ENCODE assay signal across 15 mouse cellular contexts in the genomic region with DNA sequence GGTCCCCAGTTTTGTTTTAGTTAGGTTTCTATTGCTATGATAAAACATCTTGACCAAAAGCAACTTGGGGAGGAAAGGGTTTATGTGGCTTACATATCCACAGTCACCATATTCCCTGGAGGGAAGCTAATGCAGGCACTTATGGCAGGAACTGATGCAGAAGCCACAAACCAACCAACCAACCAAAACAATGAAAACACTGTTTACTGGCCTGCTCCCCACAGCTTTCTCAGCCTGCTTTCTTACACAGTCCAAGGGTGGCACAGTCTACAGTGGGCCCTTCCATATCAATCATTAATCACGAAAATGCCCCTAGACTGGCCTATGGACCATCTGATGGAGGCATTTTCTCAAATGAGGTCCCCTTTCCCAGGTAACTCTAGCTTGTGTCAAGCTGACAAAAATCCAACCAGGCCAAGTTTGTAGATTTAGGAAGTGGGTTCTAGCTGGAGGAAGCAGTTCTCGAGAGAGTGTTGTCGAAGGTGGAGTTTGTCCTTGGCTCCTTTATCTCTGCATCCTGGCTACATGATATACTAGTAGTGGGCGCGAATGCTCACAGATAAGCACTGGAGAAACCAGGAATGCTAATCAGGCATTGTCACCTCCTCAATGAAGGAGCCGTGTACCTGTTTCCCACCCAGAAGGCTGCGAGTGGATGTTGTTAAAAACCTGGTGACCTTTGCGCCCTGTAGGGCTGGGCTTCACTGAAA. TPM values are rescaled to one million over a fixed set of nuclear protein-coding genes. Genes with fewer than 3 reads are reported as not detected.
"Had no signal": no experiment of that assay in that cellular context is flagged by ENCODE, and none has a peak within 500 bp of the region (broad histone marks: within the 10 kb centered on the region; RNA-seq: fewer than 3 reads in every experiment).

No protein-coding gene starts in this region.

- ATAC-seq: intestine, embryonic 15.5 days; midbrain, embryonic 16.5 days had no signal

- H3K27me3 ChIP-seq: intestine, embryonic 15.5 days; limb, embryonic 15.5 days; megakaryocyte, embryonic 14.5 days; midbrain, embryonic 12.5 days had no signal

- H3K4me3 ChIP-seq: intestine, embryonic 15.5 days; left cerebral cortex, adult 2 months; limb, embryonic 15.5 days; megakaryocyte, embryonic 14.5 days; midbrain, embryonic 12.5 days had no signal

- DNase-seq: kidney, adult 8-10 months; kidney, postnatal 25 days; lung, embryonic 14.5 days; lung, postnatal 10 days; thymus, postnatal 4 days had no signal

- H3K9ac ChIP-seq: intestine, embryonic 15.5 days; limb, embryonic 15.5 days; lung, embryonic 14.5 days; midbrain, embryonic 12.5 days had no signal

- H3K27ac ChIP-seq: intestine, embryonic 15.5 days; left cerebral cortex, adult 2 months; limb, embryonic 15.5 days; macrophage; midbrain, embryonic 12.5 days; stomach, postnatal 0 days had no signal

- H3K4me2 ChIP-seq: intestine, embryonic 15.5 days; limb, embryonic 15.5 days; lung, embryonic 14.5 days; midbrain, embryonic 12.5 days had no signal

- H3K4me1 ChIP-seq: intestine, embryonic 15.5 days; limb, embryonic 15.5 days; midbrain, embryonic 12.5 days had no signal

- H3K9me3 ChIP-seq: intestine, embryonic 15.5 days; limb, embryonic 15.5 days had no signal

- H3K36me3 ChIP-seq: limb, embryonic 15.5 days had no signal

RNA-seq across cellular contexts. Expression of gene Ifnk, which starts 35.9 kb away (rescaled TPM):
- polyA plus RNA-seq: limb, embryonic 11.5 days; macrophage; midbrain, embryonic 16.5 days; neural tube, embryonic 14.5 days had no signal
